Mouse (Mus musculus): ENCODE data around the gene Polg2. TPM values are rescaled to one million over a fixed set of nuclear protein-coding genes. Genes with fewer than 3 reads are reported as not detected.
"Not testable (repeated sequence)": the region's sequence is repeated elsewhere in the genome, so short reads cannot be mapped to it uniquely, and the experiment has no call there.

Gene Polg2
- polyA plus RNA-seq, 1 experiment from 2014 or later = 11.1 TPM

DNA sequence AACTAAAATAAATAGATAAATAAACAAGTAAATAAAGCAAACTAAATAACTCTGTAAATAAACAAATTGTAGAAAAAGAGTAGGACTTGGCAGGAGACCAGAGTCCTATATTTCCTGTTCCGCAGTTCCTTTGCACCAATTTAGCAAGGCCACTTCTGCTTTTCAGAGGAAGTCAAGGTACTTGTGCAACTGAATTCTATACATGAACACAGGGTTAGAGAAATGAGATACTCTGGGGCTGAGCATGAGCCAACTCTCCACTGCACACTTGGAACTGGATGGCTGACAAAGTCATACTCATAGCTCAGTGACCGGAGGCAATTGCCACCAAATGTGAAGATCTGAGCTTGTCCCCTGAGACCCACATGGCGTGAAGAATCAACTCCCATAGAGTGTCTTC is 20.3 kb downstream of the Polg2 start:
- Histone ChIP-seq H3K27ac (no peak overlapping the region), H3K9me3 (replicated peaks; ENCODE audit: low read length) (no peaks in the 10 kb centered on the region), H3K36me3 (ENCODE audit: insufficient read depth, low read length) (no peaks in the 10 kb centered on the region), H3K4me2 (ENCODE audit: low read length) (no peak overlapping the region), H3K27me3 (ENCODE audit: insufficient read depth, low read length) (no peaks in the 10 kb centered on the region), H3K4me3 (replicated peaks; ENCODE audit: low read depth, low read length) (no peak overlapping the region), H3K4me1 (replicated peaks; ENCODE audit: insufficient read depth, low read length) (peaks cover 8% of the 10 kb centered on the region), H3K9ac (ENCODE audit: low read depth, low read length) (no peak overlapping the region)
- ATAC-seq (replicated peaks; ENCODE audit: low FRiP score, low read depth) = no peak
- 91% methylated on average over 3 of the region's 3 CpGs for WGBS
- DNase-seq (ENCODE audit: low spot score) = no peak
- TF ChIP-seq CTCF (IDR thresholded peaks at IDR 0.05; ENCODE audit: low read depth) = no peak

GRCm38 (mm10) chr11:106755583-106755982 is 23.8 kb downstream of the Polg2 start:
- Histone ChIP-seq H3K27ac (no peak overlapping the region), H3K4me3 (replicated peaks; ENCODE audit: low read depth, low read length) (no peak overlapping the region), H3K27me3 (ENCODE audit: insufficient read depth, low read length) (no peaks in the 10 kb centered on the region), H3K4me1 (replicated peaks; ENCODE audit: insufficient read depth, low read length) (no peaks in the 10 kb centered on the region), H3K36me3 (ENCODE audit: insufficient read depth, low read length) (no peaks in the 10 kb centered on the region), H3K9me3 (replicated peaks; ENCODE audit: low read length) (no peaks in the 10 kb centered on the region), H3K4me2 (ENCODE audit: low read length) (no peak overlapping the region), H3K9ac (ENCODE audit: low read depth, low read length) (no peak overlapping the region)
- no peak for DNase-seq (ENCODE audit: low spot score)
- no peak for TF ChIP-seq CTCF (IDR thresholded peaks at IDR 0.05; ENCODE audit: low read depth)
- ATAC-seq (replicated peaks; ENCODE audit: low FRiP score, low read depth) = no peak
- 52% methylated on average over 5 of the region's 5 CpGs for WGBS

- Histone ChIP-seq H3K9me3 (replicated peaks; ENCODE audit: low read length) (no peaks in the 10 kb centered on the region), H3K4me1 (replicated peaks; ENCODE audit: insufficient read depth, low read length) (no peaks in the 10 kb centered on the region), H3K36me3 (ENCODE audit: insufficient read depth, low read length) (no peaks in the 10 kb centered on the region), H3K27ac (no peak overlapping the region), H3K4me3 (replicated peaks; ENCODE audit: low read depth, low read length) (no peak overlapping the region), H3K27me3 (ENCODE audit: insufficient read depth, low read length) (no peaks in the 10 kb centered on the region), H3K4me2 (ENCODE audit: low read length) (no peak overlapping the region), H3K9ac (ENCODE audit: low read depth, low read length) (no peak overlapping the region)
- no peak for TF ChIP-seq CTCF (IDR thresholded peaks at IDR 0.05; ENCODE audit: low read depth)
- DNase-seq (ENCODE audit: low spot score) = no peak
- 91% methylated on average over 6 of the region's 6 CpGs for WGBS
- no peak for ATAC-seq (replicated peaks; ENCODE audit: low FRiP score, low read depth)
Measured at GRCm38 (mm10) chr11:106753314-106753713, 26.0 kb downstream of the Polg2 start.

GRCm38 (mm10) chr11:106752103-106752502 is 27.2 kb downstream of the Polg2 start:
- H3K4me2 ChIP-seq (ENCODE audit: low read length) = no peak overlapping the region
- ATAC-seq (replicated peaks; ENCODE audit: low FRiP score, low read depth) (no peak), DNase-seq (ENCODE audit: low spot score) (no peak)
- H3K36me3 ChIP-seq (ENCODE audit: insufficient read depth, low read length) = no peaks in the 10 kb centered on the region
- no peak overlapping the region for H3K9ac ChIP-seq (ENCODE audit: low read depth, low read length)
- no peak overlapping the region for H3K4me3 ChIP-seq (replicated peaks; ENCODE audit: low read depth, low read length)
- H3K27ac ChIP-seq = no peak overlapping the region
- no peaks in the 10 kb centered on the region for H3K4me1 ChIP-seq (replicated peaks; ENCODE audit: insufficient read depth, low read length)
- 68% methylated on average over 7 of the region's 7 CpGs for WGBS
- TF ChIP-seq CTCF (IDR thresholded peaks at IDR 0.05; ENCODE audit: low read depth) = no peak
- no peaks in the 10 kb centered on the region for H3K27me3 ChIP-seq (ENCODE audit: insufficient read depth, low read length)
- H3K9me3 ChIP-seq (replicated peaks; ENCODE audit: low read length) = no peaks in the 10 kb centered on the region

DNA sequence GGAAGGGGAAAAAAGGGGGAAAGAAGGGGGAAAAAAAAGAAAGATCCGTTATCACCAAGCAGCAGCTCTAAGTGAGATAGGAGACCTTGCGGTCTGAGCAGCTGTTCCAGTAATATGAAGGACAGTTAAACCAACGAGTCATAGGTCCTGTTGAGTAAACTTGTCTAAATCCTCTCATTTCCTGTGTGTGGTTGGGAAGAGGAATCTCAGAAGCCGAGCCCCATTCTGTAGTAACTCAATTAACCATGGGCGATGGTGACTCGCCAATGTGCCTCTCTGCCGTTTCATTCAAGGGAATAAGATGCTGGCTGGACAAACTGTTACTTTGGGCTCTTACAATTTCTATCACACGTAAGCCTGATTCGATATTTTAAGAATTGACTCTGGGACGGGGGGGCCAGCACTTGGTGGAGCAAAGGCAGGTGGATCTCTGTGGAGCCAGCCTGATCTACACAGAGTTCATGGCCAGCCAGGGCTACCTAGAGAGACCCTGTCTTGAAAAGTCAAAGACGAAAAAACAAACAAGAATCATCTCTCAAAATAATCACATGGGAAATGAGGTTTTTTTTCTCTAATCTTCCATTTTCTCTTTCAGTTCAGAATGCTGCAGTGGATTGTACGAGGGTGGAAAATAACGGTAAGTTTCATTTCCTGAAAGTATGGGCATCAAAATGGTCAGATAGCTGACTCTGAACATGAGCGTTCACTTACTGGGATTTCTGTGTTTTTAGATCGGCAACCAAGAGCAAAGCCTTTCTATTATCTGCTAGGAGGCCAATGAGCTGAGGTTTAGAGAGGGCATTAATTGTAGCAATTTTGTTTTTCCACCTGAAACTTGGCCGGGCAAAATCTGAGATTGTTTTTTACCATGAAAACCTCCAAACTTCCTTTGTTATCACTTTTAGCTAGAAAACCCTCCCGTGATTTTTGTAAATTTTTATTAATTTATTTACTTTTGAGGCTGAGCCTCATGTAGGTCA is 28.0 kb downstream of the Polg2 start, which contains the start of gene Milr1:
Gene Milr1, plus strand, starts transcription at position 188 of the 980 bp plus-strand sequence.
- no peaks in the 10 kb centered on the region for H3K9me3 ChIP-seq (replicated peaks; ENCODE audit: low read length)
- no peak within 1 kb of the TSS for H3K4me3 ChIP-seq (replicated peaks; ENCODE audit: low read depth, low read length)
- H3K27me3 ChIP-seq (ENCODE audit: insufficient read depth, low read length) = no peaks in the 10 kb centered on the region
- H3K36me3 ChIP-seq (ENCODE audit: insufficient read depth, low read length) = no peaks in the 10 kb centered on the region
- DNase-seq (ENCODE audit: low spot score) = no peak
- TF ChIP-seq CTCF (IDR thresholded peaks at IDR 0.05; ENCODE audit: low read depth) = no peak
- H3K4me2 ChIP-seq (ENCODE audit: low read length) = no peak within 1 kb of the TSS
- 82% methylated on average over 17 of the region's 17 CpGs for WGBS
- H3K4me1 ChIP-seq (replicated peaks; ENCODE audit: insufficient read depth, low read length) = no peaks in the 10 kb centered on the region
- no peak within 1 kb of the TSS for H3K9ac ChIP-seq (ENCODE audit: low read depth, low read length)
- ATAC-seq (replicated peaks; ENCODE audit: low FRiP score, low read depth) = no peak
- H3K27ac ChIP-seq = no peak within 1 kb of the TSS

- DNase-seq (ENCODE audit: low spot score) (no peak), ATAC-seq (replicated peaks; ENCODE audit: low FRiP score, low read depth) (no peak)
- Histone ChIP-seq H3K27me3 (ENCODE audit: insufficient read depth, low read length) (no peaks in the 10 kb centered on the region), H3K36me3 (ENCODE audit: insufficient read depth, low read length) (no peaks in the 10 kb centered on the region), H3K9me3 (replicated peaks; ENCODE audit: low read length) (no peaks in the 10 kb centered on the region), H3K9ac (ENCODE audit: low read depth, low read length) (no peak within 1 kb of the TSS), H3K4me3 (replicated peaks; ENCODE audit: low read depth, low read length) (no peak within 1 kb of the TSS), H3K4me2 (ENCODE audit: low read length) (no peak within 1 kb of the TSS), H3K4me1 (replicated peaks; ENCODE audit: insufficient read depth, low read length) (no peaks in the 10 kb centered on the region), H3K27ac (no peak within 1 kb of the TSS)
- 75% methylated on average over 13 of the region's 13 CpGs for WGBS
- TF ChIP-seq CTCF (IDR thresholded peaks at IDR 0.05; ENCODE audit: low read depth) = no peak
Measured at GRCm38 (mm10) chr11:106750121-106750751, 29.1 kb downstream of the Polg2 start, which contains the start of gene Pecam1. TSS of gene Pecam1 (minus strand) at chr11:106750628.

- not testable (repeated sequence) for ATAC-seq (replicated peaks; ENCODE audit: low FRiP score, low read depth); H3K4me3 ChIP-seq (replicated peaks; ENCODE audit: low read depth, low read length); H3K9ac ChIP-seq (ENCODE audit: low read depth, low read length); DNase-seq (ENCODE audit: low spot score); H3K36me3 ChIP-seq (ENCODE audit: insufficient read depth, low read length); H3K9me3 ChIP-seq (replicated peaks; ENCODE audit: low read length); H3K27ac ChIP-seq; H3K4me2 ChIP-seq (ENCODE audit: low read length); H3K27me3 ChIP-seq (ENCODE audit: insufficient read depth, low read length); H3K4me1 ChIP-seq (replicated peaks; ENCODE audit: insufficient read depth, low read length)
- WGBS = 90% methylated on average over 7 of the region's 7 CpGs
Measured at GRCm38 (mm10) chr11:106749557-106750120, 29.7 kb downstream of the Polg2 start.

Data from kidney, postnatal 0 days (tissue).